Mouse (Mus musculus): ENCODE data around the gene Gpc6.

Gpc6 gene

GRCm38 (mm10) chr14:117226920-117227319 is 301.8 kb downstream of the Gpc6 start:
- in situ Hi-C loops (cut with MboI; ENCODE audit: low sequenced_read_pairs) = no loop called here

GRCm38 (mm10) chr14:117230476-117230875 is 305.4 kb downstream of the Gpc6 start:
- in situ Hi-C loops (cut with MboI; ENCODE audit: low sequenced_read_pairs) = no loop called here

- in situ Hi-C loops (cut with MboI; ENCODE audit: low sequenced_read_pairs) = no loop called here
Measured at GRCm38 (mm10) chr14:117238226-117238625, 313.1 kb downstream of the Gpc6 start.

GRCm38 (mm10) chr14:117239694-117240427 is 314.7 kb downstream of the Gpc6 start:
- in situ Hi-C loops (cut with MboI; ENCODE audit: low sequenced_read_pairs) = no loop called here

GRCm38 (mm10) chr14:117245631-117246030 is 320.5 kb downstream of the Gpc6 start:
- in situ Hi-C loops (cut with MboI; ENCODE audit: low sequenced_read_pairs) = no loop called here

GRCm38 (mm10) chr14:117256192-117256591 is 331.1 kb downstream of the Gpc6 start:
- in situ Hi-C loops (cut with MboI; ENCODE audit: low sequenced_read_pairs) = no loop called here

GRCm38 (mm10) chr14:117265653-117266052 is 340.5 kb downstream of the Gpc6 start:
- in situ Hi-C loops (cut with MboI; ENCODE audit: low sequenced_read_pairs) = no loop called here

- in situ Hi-C loops (cut with MboI; ENCODE audit: low sequenced_read_pairs) = no loop called here
Measured at GRCm38 (mm10) chr14:117267823-117268601, 342.9 kb downstream of the Gpc6 start.

GRCm38 (mm10) chr14:117283631-117284030 is 358.5 kb downstream of the Gpc6 start:
- in situ Hi-C loops (cut with MboI; ENCODE audit: low sequenced_read_pairs) = no loop called here

- in situ Hi-C loops (cut with MboI; ENCODE audit: low sequenced_read_pairs) = no loop called here
Measured at GRCm38 (mm10) chr14:117293746-117294145, 368.6 kb downstream of the Gpc6 start.

GRCm38 (mm10) chr14:117296207-117296838 is 371.2 kb downstream of the Gpc6 start:
- in situ Hi-C loops (cut with MboI; ENCODE audit: low sequenced_read_pairs) = no loop called here

- in situ Hi-C loops (cut with MboI; ENCODE audit: low sequenced_read_pairs) = loop anchor here (25.0 kb wide), 1 partner anchor 89 kb away; no protein-coding TSS in a partner anchor
Measured at GRCm38 (mm10) chr14:117301019-117301418, 375.9 kb downstream of the Gpc6 start.

GRCm38 (mm10) chr14:117303901-117304722 is 379.0 kb downstream of the Gpc6 start:
- in situ Hi-C loops (cut with MboI; ENCODE audit: low sequenced_read_pairs) = loop anchor here (25.0 kb wide), 1 partner anchor 92 kb away; no protein-coding TSS in a partner anchor

- in situ Hi-C loops (cut with MboI; ENCODE audit: low sequenced_read_pairs) = loop anchor here (25.0 kb wide), 1 partner anchor 92 kb away; no protein-coding TSS in a partner anchor
Measured at GRCm38 (mm10) chr14:117304723-117305010, 379.6 kb downstream of the Gpc6 start.

GRCm38 (mm10) chr14:117309997-117310520 is 384.9 kb downstream of the Gpc6 start:
- in situ Hi-C loops (cut with MboI; ENCODE audit: low sequenced_read_pairs) = loop anchor here (25.0 kb wide), 1 partner anchor 98 kb away; no protein-coding TSS in a partner anchor

- in situ Hi-C loops (cut with MboI; ENCODE audit: low sequenced_read_pairs) = loop anchor here (25.0 kb wide), 1 partner anchor 112 kb away; no protein-coding TSS in a partner anchor
Measured at GRCm38 (mm10) chr14:117324214-117324613, 399.1 kb downstream of the Gpc6 start.

- in situ Hi-C loops (cut with MboI; ENCODE audit: low sequenced_read_pairs) = no loop called here
Measured at GRCm38 (mm10) chr14:117332256-117332655, 407.1 kb downstream of the Gpc6 start.

- in situ Hi-C loops (cut with MboI; ENCODE audit: low sequenced_read_pairs) = no loop called here
Measured at GRCm38 (mm10) chr14:117337271-117337670, 412.2 kb downstream of the Gpc6 start.

GRCm38 (mm10) chr14:117340549-117340948 is 415.4 kb downstream of the Gpc6 start:
- in situ Hi-C loops (cut with MboI; ENCODE audit: low sequenced_read_pairs) = no loop called here

- in situ Hi-C loops (cut with MboI; ENCODE audit: low sequenced_read_pairs) = no loop called here
Measured at GRCm38 (mm10) chr14:117344505-117344904, 419.4 kb downstream of the Gpc6 start.
